Mouse (Mus musculus) retina, adult 2 months (tissue): ENCODE data around the gene Pglyrp1.
"Not testable (repeated sequence)": the region's sequence is repeated elsewhere in the genome, so short reads cannot be mapped to it uniquely, and the experiment has no call there.

Experiments used
- DNase-seq: peaks from one replicate; pipeline ENCODE4 v3.0.0-alpha.2; 2012; ENCODE audit warnings: low read depth, low spot score

The Pglyrp1 gene

GRCm38 (mm10) chr7:18871031-18871430 is at the start of gene Pglyrp1:
Gene Pglyrp1 (plus strand): TSS chr7:18871331.
- DNase-seq: not testable (repeated sequence)

GRCm38 (mm10) chr7:18821507-18821906 is 49.6 kb upstream of the Pglyrp1 start, which contains the start of gene Psg17:
Gene Psg17 (minus strand): TSS chr7:18821607.
- DNase-seq: no peak

GRCm38 (mm10) chr7:18827792-18828546 is 43.2 kb upstream of the Pglyrp1 start:
- DNase-seq: no peak

- DNase-seq: no peak
Measured at GRCm38 (mm10) chr7:18828592-18828991, 42.5 kb upstream of the Pglyrp1 start.

GRCm38 (mm10) chr7:18829545-18829944 is 41.6 kb upstream of the Pglyrp1 start:
- DNase-seq: no peak

GRCm38 (mm10) chr7:18832298-18832697 is 38.8 kb upstream of the Pglyrp1 start:
- no peak for DNase-seq

- DNase-seq: no peak
Measured at GRCm38 (mm10) chr7:18839865-18840264, 31.3 kb upstream of the Pglyrp1 start, which contains the start of gene Mill2. Gene Mill2 (plus strand): TSS chr7:18839966.

GRCm38 (mm10) chr7:18840386-18841173 is 30.6 kb upstream of the Pglyrp1 start:
- no peak for DNase-seq

GRCm38 (mm10) chr7:18841174-18841567 is 30.0 kb upstream of the Pglyrp1 start:
- no peak for DNase-seq

GRCm38 (mm10) chr7:18844811-18845210 is 26.3 kb upstream of the Pglyrp1 start:
- no peak for DNase-seq

GRCm38 (mm10) chr7:18848395-18848794 is 22.7 kb upstream of the Pglyrp1 start:
- DNase-seq: no peak

GRCm38 (mm10) chr7:18858310-18858916 is 12.7 kb upstream of the Pglyrp1 start:
- DNase-seq: no peak

GRCm38 (mm10) chr7:18862801-18863200 is 8.3 kb upstream of the Pglyrp1 start:
- no peak for DNase-seq

- DNase-seq: no peak
Measured at GRCm38 (mm10) chr7:18868491-18868890, 2.6 kb upstream of the Pglyrp1 start.

- DNase-seq: no peak
Measured at GRCm38 (mm10) chr7:18872014-18872802, 1.1 kb downstream of the Pglyrp1 start.

GRCm38 (mm10) chr7:18872816-18873215 is 1.7 kb downstream of the Pglyrp1 start:
- DNase-seq: no peak

- peak; percentile 47 for DNase-seq
Measured at GRCm38 (mm10) chr7:18873253-18873652, 2.1 kb downstream of the Pglyrp1 start.

- no peak for DNase-seq
Measured at GRCm38 (mm10) chr7:18875372-18875771, 4.2 kb downstream of the Pglyrp1 start.

GRCm38 (mm10) chr7:18878691-18879090 is 7.6 kb downstream of the Pglyrp1 start:
- DNase-seq: no peak

GRCm38 (mm10) chr7:18883991-18884744 is 13.0 kb downstream of the Pglyrp1 start:
- DNase-seq: no peak
